ENCODE assay signal across 7 mouse cellular contexts in the genomic region with DNA sequence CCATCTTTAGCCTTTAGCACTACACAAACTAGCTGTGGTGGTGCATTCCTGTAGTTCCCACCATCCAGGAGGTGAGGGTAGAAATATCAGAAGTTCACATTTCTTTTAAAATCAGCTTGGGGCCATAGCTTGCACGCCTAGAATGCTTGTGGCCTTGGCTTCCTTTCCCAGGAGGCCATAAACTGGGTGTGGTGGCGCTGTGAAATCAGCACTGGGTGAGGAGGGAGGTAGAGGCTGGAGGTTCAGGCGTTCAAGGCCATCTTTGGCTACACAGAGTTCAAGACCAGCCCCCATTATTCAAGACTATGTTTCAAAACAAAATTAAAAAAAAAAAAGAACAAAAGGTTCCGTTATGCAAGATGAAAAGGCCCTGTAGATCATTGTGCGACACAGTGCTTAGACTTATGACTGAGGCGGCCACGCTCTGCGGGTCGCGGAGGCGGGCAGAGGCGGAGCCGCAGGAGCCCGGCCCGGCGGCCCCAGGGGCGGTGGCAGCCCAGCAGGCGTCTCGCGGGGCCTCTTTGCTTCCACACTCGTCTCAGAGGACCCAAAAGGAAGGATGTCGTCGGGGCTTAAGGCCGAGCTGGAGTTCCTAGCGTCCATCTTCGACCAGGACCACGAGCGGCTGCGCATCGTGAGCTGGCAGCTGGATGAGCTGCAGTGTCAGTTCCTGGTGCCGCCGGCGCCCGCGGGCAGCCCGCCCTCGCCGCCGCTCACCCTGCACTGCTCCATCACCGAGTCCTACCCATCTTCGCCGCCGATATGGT.
DNase-seq lines count a peak whose midpoint lies in the region; ATAC-seq lines count a peak whose summit lies in the region.

No protein-coding gene starts in this region.

- peak overlapping the region; percentile 53 for H3K9ac ChIP-seq in intestine, embryonic 14.5 days (ENCODE audit: low read length)

- intact Hi-C loops in left cerebral cortex, postnatal 4 days (cut with DNase I) = no loop called here

- no peaks in the 10 kb centered on the region for H3K4me1 ChIP-seq in intestine, embryonic 14.5 days (replicated peaks; ENCODE audit: control insufficient read depth, insufficient read depth, low read length)

- no peaks in the 10 kb centered on the region for H3K9me3 ChIP-seq in intestine, embryonic 14.5 days (ENCODE audit: control insufficient read depth, low read length)

- H3K4me3 ChIP-seq in intestine, embryonic 14.5 days (ENCODE audit: low read depth, low read length) = peak overlapping the region; percentile 36

- H3K4me2 ChIP-seq in intestine, embryonic 14.5 days (ENCODE audit: low read length) = peak overlapping the region; percentile 61

- H3K27ac ChIP-seq in intestine, embryonic 14.5 days (ENCODE audit: low read depth) = no peak overlapping the region

- 13% methylated on average over 36 of the region's 43 CpGs for WGBS in intestine, embryonic 14.5 days

- ATAC-seq in intestine, embryonic 14.5 days (replicated peaks; ENCODE audit: low FRiP score, low TSS enrichment, low read depth) = peak; percentile 68; the same call in 1 of the 2 replicates
- peak; percentile 52 for ATAC-seq in megakaryocyte-erythroid progenitor cell, adult 5-6 weeks (replicated peaks; ENCODE audit: low FRiP score, low TSS enrichment, poor library complexity, severe bottlenecking)

- DNase-seq in R1 (ENCODE audit: low read depth, low spot score) = peak; percentile 59
- DNase-seq in cerebellum, postnatal 10 days = peak; percentile 44 to 58
- peak; percentile 35 for DNase-seq in gastrocnemius, postnatal 10 days
- peak; percentile 70 for DNase-seq in intestine, embryonic 14.5 days (ENCODE audit: low spot score)
- DNase-seq in left cerebral cortex, postnatal 4 days = peak; percentile 15
- DNase-seq in right cerebral cortex, postnatal 36 days (ENCODE audit: low spot score in 2 of 2) = peak; percentile 9 to 13

- H3K36me3 ChIP-seq in intestine, embryonic 14.5 days (ENCODE audit: control insufficient read depth, insufficient read depth, low read length) = no peaks in the 10 kb centered on the region

- H3K27me3 ChIP-seq in intestine, embryonic 14.5 days (replicated peaks; ENCODE audit: control insufficient read depth, insufficient read depth, low read length) = no peaks in the 10 kb centered on the region

Comparison
In these comparisons a context has a peak if more than half of its experiments do, and no peak if none do; other contexts are left out.
1. DNase-seq: peak in every context shown above with its lines; median percentile 70 in intestine, embryonic 14.5 days; 59 in R1; 51 in cerebellum, postnatal 10 days; 35 in gastrocnemius, postnatal 10 days; 15 in left cerebral cortex, postnatal 4 days; 11 in right cerebral cortex, postnatal 36 days.